Mouse (Mus musculus) gastrocnemius, postnatal 4 days (tissue): ENCODE data around the gene Msmp. TPM values are rescaled to one million over a fixed set of nuclear protein-coding genes. Genes with fewer than 3 reads are reported as not detected.

Source experiments
- DNase-seq, 2 experiments: peaks; one replicate each; pipeline ENCODE4 v3.0.0; 2021 to 2022; ENCODE audit warnings: low spot score in 2 of 2, mixed read lengths in 2 of 2
- long read RNA-seq, 2 experiments: library from polyadenylated mRNA; stranded (forward); transcript quantifications; one replicate each; pipeline ENCODE4 v2.0.0; 2021
- total RNA-seq, 2 experiments: library from RNA; stranded (reverse); gene quantifications; 2 replicates each; pipeline ENCODE4 v1.2.3; 2021

The Msmp gene
- not detected for total RNA-seq
- long read RNA-seq, experiment 1 = 0 reads
- long read RNA-seq, experiment 2, partial matches to known transcripts = 0 of 2 reads
- long read RNA-seq, experiment 2, other reads (novel, unspliced or antisense) = 0 of 2 reads

- no peak for DNase-seq
These were observed at the start of gene Msmp for GRCm38 (mm10) chr4:43584444-43585416. Gene Msmp, minus strand, starts transcription at chr4:43584494.

DNA sequence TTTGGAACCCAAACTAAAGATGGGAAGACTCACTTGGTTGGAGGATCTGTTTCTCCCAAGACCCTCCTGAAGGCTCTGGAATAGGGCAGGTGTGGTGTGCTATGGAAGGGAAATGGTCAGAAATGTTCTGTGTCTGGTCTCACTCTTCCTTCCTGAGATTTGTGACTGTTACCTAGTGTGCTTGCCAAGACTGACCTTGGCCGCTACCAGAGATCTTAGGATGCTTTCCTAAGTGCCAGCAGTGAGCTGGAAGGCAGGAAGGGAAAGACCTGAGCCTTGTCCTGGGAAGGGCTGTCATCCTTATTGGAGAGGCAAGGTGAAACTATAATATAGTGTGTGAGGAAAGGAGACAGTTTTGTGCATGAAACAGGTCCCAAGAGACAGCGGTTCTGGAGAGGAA is 49.4 kb upstream of the Msmp start:
- DNase-seq = no peak

DNA sequence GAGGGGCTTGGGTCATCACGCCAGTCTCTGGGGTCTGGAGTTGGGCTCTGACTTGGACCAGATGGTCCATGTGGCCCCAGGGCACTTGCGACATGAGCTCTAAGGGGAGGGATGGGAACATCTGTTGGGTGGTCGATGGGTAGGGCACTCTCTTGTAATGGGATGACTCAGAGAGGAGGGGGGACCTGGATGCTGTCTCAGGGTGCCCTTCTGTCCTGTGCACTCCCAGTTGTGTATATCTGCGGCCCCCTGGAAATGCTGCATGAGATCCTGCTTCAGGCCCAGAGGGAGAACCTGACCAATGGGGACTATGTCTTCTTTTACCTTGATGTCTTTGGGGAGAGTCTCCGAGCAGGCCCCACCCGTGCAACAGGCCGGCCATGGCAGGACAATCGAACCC is 49.0 kb upstream of the Msmp start:
- no peak for DNase-seq

- DNase-seq = no peak
These were observed 47.9 kb upstream of the Msmp start for GRCm38 (mm10) chr4:43631956-43632920.

- peak; percentile 49 to 65 for DNase-seq
These were observed 47.0 kb upstream of the Msmp start, which contains the start of gene Npr2 for GRCm38 (mm10) chr4:43631046-43631955. Gene Npr2, plus strand, starts transcription at chr4:43631935.

DNA sequence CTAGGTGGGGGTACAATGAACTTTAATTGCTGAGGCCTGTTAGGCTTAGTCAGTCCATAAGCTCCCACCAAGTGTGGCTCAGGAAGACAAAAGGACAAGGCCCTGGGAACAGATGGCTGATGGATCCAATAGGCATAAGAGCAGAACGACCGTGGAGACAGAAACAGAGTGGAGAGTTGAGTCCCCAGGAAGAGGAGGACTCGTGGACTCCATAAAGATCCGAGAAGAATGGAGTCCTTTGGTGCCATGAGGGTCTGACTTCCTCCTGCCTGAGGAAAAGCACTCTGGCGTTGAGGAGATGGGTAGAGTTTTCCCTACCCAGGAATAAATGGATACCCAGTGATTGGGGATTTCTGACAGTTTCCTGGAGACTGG is 46.4 kb upstream of the Msmp start:
- no peak for DNase-seq

DNA sequence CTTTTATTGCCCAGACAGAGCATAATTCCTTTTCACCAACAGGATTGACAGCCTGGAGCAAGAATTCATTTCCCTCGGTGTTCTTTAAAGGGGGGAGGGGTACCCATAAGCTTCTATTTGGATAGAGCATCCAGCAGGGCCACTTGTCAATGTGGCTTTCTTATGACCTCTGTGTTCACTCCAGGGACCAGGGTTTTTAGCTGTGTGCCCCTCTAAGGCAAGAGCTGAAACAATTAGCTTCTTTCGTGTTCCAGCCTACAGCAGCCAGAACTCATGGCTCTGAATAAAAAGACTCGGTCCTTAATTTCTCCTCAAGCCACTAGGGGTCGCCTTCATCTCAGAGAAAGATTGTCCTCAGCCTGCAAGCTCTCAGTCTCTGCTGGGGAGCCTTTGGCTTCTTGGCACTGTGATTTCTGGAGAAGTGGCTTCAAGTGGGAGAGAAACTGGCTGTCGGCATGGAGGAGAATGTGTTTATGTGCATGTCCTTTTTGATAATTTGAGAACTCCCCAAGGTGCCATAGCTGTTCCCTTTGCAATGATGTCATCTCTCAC is 45.8 kb upstream of the Msmp start:
- peak; percentile 45 to 73 for DNase-seq

DNA sequence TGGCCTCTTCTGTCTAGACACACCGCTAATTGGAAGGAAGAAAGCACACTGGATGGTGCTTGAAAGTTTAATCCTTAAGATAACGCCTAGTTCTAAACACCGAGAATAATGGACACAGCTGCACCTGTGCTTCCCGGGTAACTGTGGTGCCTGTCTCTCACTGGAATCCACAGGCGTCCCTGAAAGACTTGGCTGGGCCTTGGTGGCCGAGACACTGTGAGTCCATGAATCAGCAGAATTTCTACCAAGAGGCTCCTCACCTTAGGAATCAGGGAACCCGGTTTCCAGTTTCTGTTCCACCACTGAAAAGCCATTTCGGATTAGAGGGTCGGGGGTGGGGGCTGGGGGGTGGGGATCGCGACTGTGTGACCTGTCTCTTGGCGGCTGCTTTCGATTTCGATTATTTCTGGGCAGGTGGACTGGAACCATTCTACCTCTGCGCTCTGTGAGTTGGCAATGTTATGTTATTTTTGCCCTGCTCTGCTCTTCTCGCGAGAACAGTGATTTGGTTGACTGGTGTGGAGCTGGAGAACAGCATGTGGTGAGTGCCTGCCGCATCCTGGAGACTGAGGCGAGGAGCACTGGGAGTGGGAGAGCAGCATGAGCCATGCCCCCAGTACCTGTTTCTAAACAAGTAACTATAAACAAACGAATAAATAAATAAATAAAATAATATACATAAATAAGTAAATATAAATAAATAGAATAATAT is 45.0 kb upstream of the Msmp start:
- no peak for DNase-seq

- DNase-seq = no peak
These were observed 36.0 kb upstream of the Msmp start for GRCm38 (mm10) chr4:43620146-43620778.

DNA sequence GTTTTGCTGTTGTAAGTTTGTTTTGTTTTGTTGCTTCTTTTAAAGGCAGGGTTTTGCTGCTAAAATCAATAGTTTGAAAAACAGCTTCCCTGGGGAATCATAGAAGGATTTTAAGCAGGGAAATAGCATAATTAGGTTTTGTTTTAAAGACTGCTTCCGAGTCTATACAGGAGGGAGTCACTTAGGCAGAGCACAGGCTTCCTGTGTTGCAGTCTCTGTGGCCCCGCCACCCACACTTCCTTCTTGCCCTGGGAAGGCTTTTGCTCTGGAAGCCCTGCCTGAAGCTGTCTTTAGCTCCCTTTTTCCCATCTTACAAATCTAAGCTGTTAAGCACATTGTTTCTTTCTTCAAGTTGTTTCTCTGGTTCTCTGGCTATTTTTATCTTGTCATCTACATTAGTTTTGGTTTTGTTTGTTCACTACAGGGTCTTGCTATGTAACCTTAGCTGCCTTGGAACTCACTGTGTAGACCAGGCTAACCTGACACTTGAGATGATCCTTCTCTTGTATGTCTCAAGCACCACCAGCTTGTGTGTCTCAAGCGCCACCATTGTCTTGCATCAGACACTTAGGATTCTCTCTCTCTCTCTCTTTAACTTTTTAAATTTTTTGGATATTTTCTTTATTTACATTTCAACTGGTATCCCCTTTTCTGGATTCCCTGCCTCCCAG is 28.9 kb upstream of the Msmp start:
- DNase-seq = no peak

- DNase-seq = no peak
These were observed 28.2 kb upstream of the Msmp start for GRCm38 (mm10) chr4:43612534-43612933.

- DNase-seq = no peak
These were observed 20.7 kb upstream of the Msmp start for GRCm38 (mm10) chr4:43604751-43605685.

DNA sequence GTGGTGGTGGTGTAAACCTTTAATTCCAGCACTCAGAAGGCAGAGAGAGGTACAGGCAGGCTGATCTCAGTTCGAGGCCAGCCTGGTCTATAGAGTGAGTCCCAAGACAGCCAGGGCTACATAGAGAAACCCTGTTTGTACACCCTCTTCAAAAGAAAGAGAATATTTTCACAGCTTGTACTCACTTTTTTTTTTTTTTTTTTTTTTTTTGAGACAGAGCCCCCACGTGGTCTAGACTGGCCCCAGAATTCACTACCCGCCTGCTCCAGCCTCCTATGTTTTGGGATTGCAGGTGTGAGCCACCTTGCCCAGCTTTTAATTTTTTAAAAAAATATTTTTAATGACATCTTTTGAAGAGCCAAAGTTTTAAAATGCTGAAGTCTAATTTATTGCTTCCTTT is 19.8 kb upstream of the Msmp start:
- no peak for DNase-seq

DNA sequence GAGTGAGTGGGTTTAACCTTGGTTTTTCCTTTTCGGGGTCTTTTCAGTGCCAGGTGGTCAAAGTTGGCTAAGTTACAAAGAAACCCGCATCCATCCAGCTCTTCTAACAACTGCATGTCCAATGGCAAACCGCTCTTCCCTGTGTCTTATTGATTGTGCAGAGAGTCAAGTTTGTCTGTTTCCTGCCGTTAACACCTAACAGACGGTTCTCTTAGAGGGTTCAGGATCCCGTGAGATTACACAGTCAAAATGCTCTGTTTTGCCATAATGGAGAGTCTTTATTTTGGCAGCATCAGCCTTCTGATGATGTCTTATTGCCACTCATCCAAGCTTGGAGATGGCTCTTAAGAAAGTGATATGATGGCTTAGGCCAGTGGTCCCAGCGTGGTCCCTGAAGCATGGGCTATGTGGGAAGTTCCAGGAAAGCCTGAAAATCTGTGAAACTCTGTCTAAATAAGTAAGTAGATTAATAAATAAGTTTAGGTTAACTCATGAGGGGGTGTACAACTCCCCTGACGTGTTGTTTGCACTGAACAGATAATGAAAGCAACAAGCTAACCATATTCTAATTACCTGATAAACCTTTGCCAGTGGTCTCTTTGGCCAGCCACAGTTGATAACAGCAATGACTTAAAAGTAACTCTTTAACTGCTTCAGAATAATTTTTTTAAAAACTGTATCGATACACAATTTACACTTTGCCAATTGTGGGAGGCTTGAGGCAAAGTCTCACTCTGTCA is 16.1 kb upstream of the Msmp start:
- no peak for DNase-seq

DNA sequence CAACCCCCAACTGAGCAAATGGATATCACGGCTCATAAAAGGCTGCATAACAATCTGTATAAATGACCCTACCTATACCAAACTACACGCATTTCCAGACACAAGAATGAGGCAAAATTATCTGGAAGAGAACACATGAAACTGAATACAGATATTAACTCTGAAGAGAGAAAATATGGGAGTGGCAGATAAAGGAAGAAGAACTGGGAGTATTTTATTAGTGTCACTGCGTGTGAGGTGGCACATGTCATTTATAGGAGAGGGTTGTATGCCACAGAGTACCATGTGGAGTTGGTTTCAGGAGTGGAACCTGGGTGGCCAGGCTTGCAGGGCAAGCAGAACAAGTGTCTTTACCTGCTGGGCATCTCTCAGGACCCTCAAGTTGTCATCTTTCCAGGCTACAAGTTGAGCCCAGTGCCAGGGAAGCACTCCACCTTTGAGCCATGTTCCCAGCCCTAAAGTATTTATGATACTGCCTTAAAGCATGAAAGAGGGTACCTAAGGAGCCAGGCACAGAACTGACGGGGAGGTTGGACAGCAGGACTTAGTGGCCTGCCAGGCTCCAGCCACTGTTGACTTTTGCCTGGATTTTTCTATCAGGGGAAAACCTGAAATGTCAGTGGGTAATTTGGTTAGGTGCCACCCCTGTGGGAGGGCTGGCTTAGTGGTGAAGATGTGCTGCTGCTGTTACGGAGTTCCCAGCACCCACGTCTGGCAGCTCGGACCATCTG is 14.5 kb upstream of the Msmp start:
- DNase-seq = no peak

DNA sequence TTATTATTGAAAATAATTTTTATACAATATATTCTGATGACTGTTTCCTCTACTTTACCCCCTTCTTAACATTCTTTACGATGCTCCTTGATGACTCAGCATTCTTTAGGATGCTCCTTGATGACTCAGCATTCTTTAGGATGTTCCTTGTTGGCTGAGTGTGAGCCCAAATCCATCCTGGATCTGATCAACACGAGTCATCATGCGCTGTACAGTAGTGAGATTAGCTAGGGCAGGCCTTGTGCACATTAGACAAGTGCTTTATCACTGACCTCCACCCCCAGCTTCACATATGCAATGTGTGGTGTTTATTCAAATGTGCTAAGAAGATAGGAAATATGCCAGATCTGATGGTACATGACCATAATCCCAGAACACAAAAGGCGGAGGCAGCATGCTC is 13.9 kb upstream of the Msmp start:
- DNase-seq = no peak
